25 mouse cellular contexts compared by ENCODE assay signal in genomic region chr14:30306221-30306620, GRCm38 (mm10).
DNase-seq lines count a peak whose midpoint lies in the region; ATAC-seq and TF ChIP-seq lines count a peak whose summit lies in the region.
"Had no signal": no experiment of that assay in that cellular context is flagged by ENCODE, and none has a peak within 500 bp of the region (broad histone marks: within the 10 kb centered on the region; RNA-seq: fewer than 3 reads in every experiment).

No protein-coding gene starts in this region.

- no peak for TF ChIP-seq POLR2A in olfactory bulb, adult 2 months (IDR thresholded peaks at IDR 0.05; ENCODE audit: insufficient read depth, low read depth, low read length)

- H3K27me3 ChIP-seq in hindbrain, embryonic 11.5 days (ENCODE audit: control insufficient read depth, insufficient read depth, low read length): no peaks in the 10 kb centered on the region
- no peaks in the 10 kb centered on the region for H3K27me3 ChIP-seq in hindbrain, embryonic 14.5 days (ENCODE audit: control insufficient read depth, insufficient read depth, low read length)
- no peaks in the 10 kb centered on the region for H3K27me3 ChIP-seq in midbrain, embryonic 14.5 days (ENCODE audit: control insufficient read depth, insufficient read depth, low read length)
- no peaks in the 10 kb centered on the region for H3K27me3 ChIP-seq in midbrain, embryonic 15.5 days (replicated peaks)
- H3K27me3 ChIP-seq in forebrain, embryonic 10.5 days (ENCODE audit: poor library complexity, severe bottlenecking): no peaks in the 10 kb centered on the region
- H3K27me3 ChIP-seq: CH12.LX; hindbrain, embryonic 15.5 days; intestine, embryonic 15.5 days had no signal

- H3K36me3 ChIP-seq in hindbrain, embryonic 11.5 days (ENCODE audit: control insufficient read depth, insufficient read depth, low read length): no peaks in the 10 kb centered on the region
- H3K36me3 ChIP-seq in hindbrain, embryonic 14.5 days (replicated peaks; ENCODE audit: control insufficient read depth, insufficient read depth): no peaks in the 10 kb centered on the region
- no peaks in the 10 kb centered on the region for H3K36me3 ChIP-seq in midbrain, embryonic 14.5 days (ENCODE audit: control insufficient read depth, insufficient read depth, low read length)
- no peaks in the 10 kb centered on the region for H3K36me3 ChIP-seq in midbrain, embryonic 15.5 days (replicated peaks)
- no peaks in the 10 kb centered on the region for H3K36me3 ChIP-seq in forebrain, embryonic 10.5 days (replicated peaks)
- H3K36me3 ChIP-seq: G1E; hindbrain, embryonic 15.5 days; intestine, embryonic 15.5 days had no signal

- H3K9ac ChIP-seq in hindbrain, embryonic 11.5 days (ENCODE audit: low read depth, low read length): no peak overlapping the region
- no peak overlapping the region for H3K9ac ChIP-seq in hindbrain, embryonic 14.5 days
- no peak overlapping the region for H3K9ac ChIP-seq in midbrain, embryonic 14.5 days (replicated peaks; ENCODE audit: low read length)
- H3K9ac ChIP-seq in midbrain, embryonic 15.5 days: no peak overlapping the region
- H3K9ac ChIP-seq: forebrain, postnatal 0 days; hindbrain, embryonic 15.5 days; intestine, embryonic 15.5 days had no signal

- no peaks in the 10 kb centered on the region for H3K9me3 ChIP-seq in hindbrain, embryonic 11.5 days (ENCODE audit: control insufficient read depth, low read length)
- no peaks in the 10 kb centered on the region for H3K9me3 ChIP-seq in hindbrain, embryonic 14.5 days (ENCODE audit: control insufficient read depth, low read length)
- H3K9me3 ChIP-seq in midbrain, embryonic 14.5 days (ENCODE audit: control insufficient read depth, low read length): no peaks in the 10 kb centered on the region
- no peaks in the 10 kb centered on the region for H3K9me3 ChIP-seq in midbrain, embryonic 15.5 days
- H3K9me3 ChIP-seq in forebrain, embryonic 10.5 days: no peaks in the 10 kb centered on the region
- H3K9me3 ChIP-seq: G1E; hindbrain, embryonic 15.5 days; intestine, embryonic 15.5 days had no signal

- H3K4me3 ChIP-seq in hindbrain, embryonic 11.5 days (ENCODE audit: low read depth, low read length): no peak overlapping the region
- H3K4me3 ChIP-seq in hindbrain, embryonic 14.5 days (replicated peaks; ENCODE audit: low read length): no peak overlapping the region
- no peak overlapping the region for H3K4me3 ChIP-seq in midbrain, embryonic 14.5 days (replicated peaks; ENCODE audit: low read depth, low read length)
- no peak overlapping the region for H3K4me3 ChIP-seq in midbrain, embryonic 15.5 days
- no peak overlapping the region for H3K4me3 ChIP-seq in olfactory bulb, adult 2 months (ENCODE audit: insufficient read depth, low read depth, low read length)
- H3K4me3 ChIP-seq in forebrain, embryonic 10.5 days: no peak overlapping the region
- H3K4me3 ChIP-seq: gastrocnemius, adult 2 months; heart, adult 2 months; hindbrain, embryonic 15.5 days; intestine, embryonic 15.5 days had no signal

- no peak overlapping the region for H3K4me2 ChIP-seq in hindbrain, embryonic 11.5 days (replicated peaks; ENCODE audit: low read depth, low read length)
- no peak overlapping the region for H3K4me2 ChIP-seq in hindbrain, embryonic 14.5 days (replicated peaks)
- H3K4me2 ChIP-seq in midbrain, embryonic 14.5 days (ENCODE audit: low read length): no peak overlapping the region
- H3K4me2 ChIP-seq in midbrain, embryonic 15.5 days: no peak overlapping the region
- H3K4me2 ChIP-seq: heart, embryonic 11.5 days; hindbrain, embryonic 15.5 days; intestine, embryonic 15.5 days had no signal

- no peak overlapping the region for H3K27ac ChIP-seq in hindbrain, embryonic 11.5 days (ENCODE audit: low read depth, low read length)
- no peak overlapping the region for H3K27ac ChIP-seq in hindbrain, embryonic 14.5 days
- H3K27ac ChIP-seq in midbrain, embryonic 14.5 days (replicated peaks; ENCODE audit: low read depth, low read length): 0 out of 2 replicates have a peak overlapping the region, but pooled peaks have one; percentile 20
- no peak overlapping the region for H3K27ac ChIP-seq in midbrain, embryonic 15.5 days
- H3K27ac ChIP-seq in olfactory bulb, adult 2 months (ENCODE audit: insufficient read depth, low read depth, low read length): 0 out of 2 replicates have a peak overlapping the region, but pooled peaks have one; percentile 21
- no peak overlapping the region for H3K27ac ChIP-seq in forebrain, embryonic 10.5 days
- H3K27ac ChIP-seq: gastrocnemius, adult 2 months; heart, adult 2 months; hindbrain, embryonic 15.5 days; intestine, embryonic 15.5 days had no signal

- WGBS in hindbrain, embryonic 11.5 days: 66% methylated on average over 6 of the region's 6 CpGs
- WGBS in hindbrain, embryonic 14.5 days: 36% methylated on average over 6 of the region's 6 CpGs
- 23% methylated on average over 6 of the region's 6 CpGs for WGBS in midbrain, embryonic 14.5 days
- 34% methylated on average over 6 of the region's 6 CpGs for WGBS in midbrain, embryonic 15.5 days
- WGBS in olfactory bulb, adult 2 months: 44% methylated on average over 6 of the region's 6 CpGs
- 83% methylated on average over 6 of the region's 6 CpGs for WGBS in forebrain, embryonic 10.5 days

- H3K4me1 ChIP-seq in hindbrain, embryonic 11.5 days (replicated peaks; ENCODE audit: control insufficient read depth, insufficient read depth, low read length): no peaks in the 10 kb centered on the region
- H3K4me1 ChIP-seq in hindbrain, embryonic 14.5 days (replicated peaks; ENCODE audit: control insufficient read depth, insufficient read depth, low read length): 0 out of 2 replicates have a peak, but pooled peaks cover 6% of the 10 kb centered on the region
- H3K4me1 ChIP-seq in midbrain, embryonic 14.5 days (ENCODE audit: control insufficient read depth, insufficient read depth, low read length): no peaks in the 10 kb centered on the region; the same call in 1 of the 2 replicates
- 0 out of 2 replicates have a peak, but pooled peaks cover 8% of the 10 kb centered on the region for H3K4me1 ChIP-seq in midbrain, embryonic 15.5 days
- H3K4me1 ChIP-seq in olfactory bulb, adult 2 months (ENCODE audit: control insufficient read depth, insufficient read depth, low read length): peaks cover 21% of the 10 kb centered on the region
- H3K4me1 ChIP-seq in forebrain, embryonic 10.5 days: peaks cover 2% of the 10 kb centered on the region; the same call in 1 of the 2 replicates
- H3K4me1 ChIP-seq: hindbrain, embryonic 15.5 days; intestine, embryonic 15.5 days had no signal

- ATAC-seq in hindbrain, embryonic 11.5 days (ENCODE audit: low FRiP score): no peak
- ATAC-seq in hindbrain, embryonic 14.5 days (ENCODE audit: low FRiP score): no peak
- no peak for ATAC-seq in midbrain, embryonic 14.5 days (ENCODE audit: low FRiP score, low TSS enrichment)
- ATAC-seq in midbrain, embryonic 15.5 days (replicated peaks): no peak
- ATAC-seq: activated CD4-positive, CD25-positive, alpha-beta regulatory T cell, adult 4 months; forebrain, embryonic 14.5 days; forebrain, postnatal 0 days; intestine, embryonic 15.5 days had no signal

- no peak for TF ChIP-seq CTCF in olfactory bulb, adult 2 months (IDR thresholded peaks at IDR 0.05; ENCODE audit: insufficient read depth, low read depth, low read length)

- peak; percentile 18 for DNase-seq in hindbrain, embryonic 11.5 days (ENCODE audit: low spot score)
- no peak for DNase-seq in hindbrain, embryonic 14.5 days (ENCODE audit: low spot score)
- peak; percentile 29 for DNase-seq in midbrain, embryonic 14.5 days
- peak; percentile 16 for DNase-seq in Muller cell, postnatal 12 days (ENCODE audit: inconsistent ontology term)
- no peak for DNase-seq in lung, adult 18-20 months
- no peak for DNase-seq in forebrain, embryonic 10.5 days (ENCODE audit: extremely low spot score, low spot score)
- DNase-seq: adrenal gland, adult 8-10 months; adrenal gland, postnatal 25 days; B cell, adult 2 months; cerebellum, adult 18-20 months; cerebellum, adult 9-10 months; cerebellum, postnatal 14 days; forebrain, postnatal 0 days; gastrocnemius, adult 2 months; gastrocnemius, postnatal 14 days; heart, adult 2 months had no signal

Comparison
In these comparisons a context has a peak if more than half of its experiments do, and no peak if none do; other contexts are left out.
1. DNase-seq: peak in hindbrain, embryonic 11.5 days (single experiment), midbrain, embryonic 14.5 days (single experiment) and Muller cell, postnatal 12 days (single experiment); none in hindbrain, embryonic 14.5 days (single experiment), lung, adult 18-20 months (0 of 2) and forebrain, embryonic 10.5 days (single experiment).
2. H3K27ac ChIP-seq: peak in midbrain, embryonic 14.5 days (single experiment) and olfactory bulb, adult 2 months (single experiment); none in hindbrain, embryonic 11.5 days (single experiment), hindbrain, embryonic 14.5 days (single experiment), midbrain, embryonic 15.5 days (single experiment) and forebrain, embryonic 10.5 days (single experiment).